Mouse (Mus musculus) E14TG2a.4 (cell line): ENCODE measurements around the gene Card10.

Source experiments
- H3K27me3 ChIP-seq: 2 replicates; pipeline ENCODE4 v1.6.1; 2014; ENCODE audit warnings: low read length, control low read depth; ENCODE audit not compliant: insufficient read depth
- H3K36me3 ChIP-seq: 2 replicates; pipeline ENCODE4 v1.6.1; 2014; ENCODE audit warnings: low read length, control low read depth; ENCODE audit not compliant: insufficient read depth
- H3K4me1 ChIP-seq: replicated peaks from 2 replicates; pipeline ENCODE4 v1.6.1; 2014; ENCODE audit warnings: low read depth, low read length, control low read depth
- H3K4me3 ChIP-seq: replicated peaks from 2 replicates; pipeline ENCODE4 v1.5.1; 2014; ENCODE audit warnings: mild to moderate bottlenecking, low read length
- H3K9me3 ChIP-seq: 2 replicates; pipeline ENCODE4 v1.6.1; 2014; ENCODE audit warnings: low read length, control low read depth
- CTCF ChIP-seq: conservative IDR thresholded peaks from 2 replicates; pipeline ENCODE4 v1.5.1; 2014; ENCODE audit warnings: low read length
- NANOG ChIP-seq: IDR thresholded peaks from 2 replicates; pipeline ENCODE4 v1.6.1; 2014; ENCODE audit warnings: borderline replicate concordance, low read length, mixed read lengths
- POU5F1 ChIP-seq: IDR thresholded peaks from 2 replicates; pipeline ENCODE4 v1.6.1; 2014; ENCODE audit warnings: low read length, borderline replicate concordance

The Card10 gene

GRCm38 (mm10) chr15:78779253-78779652 lies 23.6 kb downstream of the Card10 start:
- Histone ChIP-seq H3K27me3 (no peaks in the 10 kb centered on the region), H3K36me3 (peaks cover 14% of the 10 kb centered on the region), H3K4me1 (peaks cover 60% of the 10 kb centered on the region), H3K4me3 (peak overlapping the region; percentile 49), H3K9me3 (no peaks in the 10 kb centered on the region)
- TF ChIP-seq NANOG (no peak), CTCF (peak; percentile 23; the same call in 1 of the 2 replicates)

GRCm38 (mm10) chr15:78778077-78778870 lies 24.6 kb downstream of the Card10 start:
- Histone ChIP-seq H3K4me3 (peak overlapping the region; percentile 69), H3K36me3 (peaks cover 14% of the 10 kb centered on the region), H3K4me1 (peaks cover 60% of the 10 kb centered on the region), H3K9me3 (no peaks in the 10 kb centered on the region), H3K27me3 (no peaks in the 10 kb centered on the region)
- TF ChIP-seq NANOG, result no peak
- TF ChIP-seq POU5F1, result no peak
- peak; percentile 50 for TF ChIP-seq CTCF

- H3K4me1 ChIP-seq, result peaks cover 56% of the 10 kb centered on the region
- no peaks in the 10 kb centered on the region for H3K9me3 ChIP-seq
- peaks cover 14% of the 10 kb centered on the region for H3K36me3 ChIP-seq
- peak within 1 kb of the TSS; percentile 78 for H3K4me3 ChIP-seq
- TF ChIP-seq CTCF (no peak), POU5F1 (no peak)
- H3K27me3 ChIP-seq, result peaks cover 13% of the 10 kb centered on the region
Measured at GRCm38 (mm10) chr15:78773290-78773729, 29.5 kb downstream of the Card10 start, which contains the start of gene Mfng. Mfng (minus strand) TSS chr15:78773475.

GRCm38 (mm10) chr15:78772856-78773255 lies 30.0 kb downstream of the Card10 start:
- TF ChIP-seq POU5F1, result no peak
- no peak for TF ChIP-seq CTCF
- no peak for TF ChIP-seq NANOG
- Histone ChIP-seq H3K4me3 (peak overlapping the region; percentile 78), H3K36me3 (peaks cover 14% of the 10 kb centered on the region), H3K9me3 (no peaks in the 10 kb centered on the region), H3K27me3 (peaks cover 13% of the 10 kb centered on the region), H3K4me1 (peaks cover 58% of the 10 kb centered on the region)

GRCm38 (mm10) chr15:78772368-78772763 lies 30.5 kb downstream of the Card10 start:
- peaks cover 13% of the 10 kb centered on the region for H3K27me3 ChIP-seq
- peak overlapping the region; percentile 78 for H3K4me3 ChIP-seq
- H3K36me3 ChIP-seq, result peaks cover 14% of the 10 kb centered on the region
- no peak for TF ChIP-seq CTCF
- no peak for TF ChIP-seq POU5F1
- no peak for TF ChIP-seq NANOG
- no peaks in the 10 kb centered on the region for H3K9me3 ChIP-seq
- H3K4me1 ChIP-seq, result peaks cover 58% of the 10 kb centered on the region

- H3K4me1 ChIP-seq, result peaks cover 58% of the 10 kb centered on the region
- no peak for TF ChIP-seq NANOG
- TF ChIP-seq CTCF, result no peak
- TF ChIP-seq POU5F1, result no peak
- H3K4me3 ChIP-seq, result peak overlapping the region; percentile 78
- peaks cover 13% of the 10 kb centered on the region for H3K27me3 ChIP-seq
- peaks cover 14% of the 10 kb centered on the region for H3K36me3 ChIP-seq
- no peaks in the 10 kb centered on the region for H3K9me3 ChIP-seq
Measured at GRCm38 (mm10) chr15:78771531-78772367, 31.1 kb downstream of the Card10 start.

GRCm38 (mm10) chr15:78770983-78771355 lies 31.9 kb downstream of the Card10 start:
- TF ChIP-seq CTCF (no peak), NANOG (no peak), POU5F1 (no peak)
- Histone ChIP-seq H3K27me3 (peaks cover 13% of the 10 kb centered on the region), H3K36me3 (peaks cover 12% of the 10 kb centered on the region), H3K9me3 (no peaks in the 10 kb centered on the region), H3K4me1 (peaks cover 58% of the 10 kb centered on the region), H3K4me3 (peak overlapping the region; percentile 63)

GRCm38 (mm10) chr15:78770234-78770982 lies 32.4 kb downstream of the Card10 start:
- Histone ChIP-seq H3K36me3 (peaks cover 13% of the 10 kb centered on the region), H3K4me1 (peaks cover 58% of the 10 kb centered on the region), H3K4me3 (peak overlapping the region; percentile 35; the same call in 1 of the 2 replicates), H3K9me3 (no peaks in the 10 kb centered on the region), H3K27me3 (peaks cover 13% of the 10 kb centered on the region)
- no peak for TF ChIP-seq POU5F1
- no peak for TF ChIP-seq NANOG
- TF ChIP-seq CTCF, result no peak
